Mouse (Mus musculus) cerebellum, adult 8-10 months (tissue): ENCODE measurements around the gene Hoxc8.

ENCODE experiments used
- DNase-seq: peaks from one replicate; pipeline ENCODE4 v3.0.0; 2022

Hoxc8 gene

DNA sequence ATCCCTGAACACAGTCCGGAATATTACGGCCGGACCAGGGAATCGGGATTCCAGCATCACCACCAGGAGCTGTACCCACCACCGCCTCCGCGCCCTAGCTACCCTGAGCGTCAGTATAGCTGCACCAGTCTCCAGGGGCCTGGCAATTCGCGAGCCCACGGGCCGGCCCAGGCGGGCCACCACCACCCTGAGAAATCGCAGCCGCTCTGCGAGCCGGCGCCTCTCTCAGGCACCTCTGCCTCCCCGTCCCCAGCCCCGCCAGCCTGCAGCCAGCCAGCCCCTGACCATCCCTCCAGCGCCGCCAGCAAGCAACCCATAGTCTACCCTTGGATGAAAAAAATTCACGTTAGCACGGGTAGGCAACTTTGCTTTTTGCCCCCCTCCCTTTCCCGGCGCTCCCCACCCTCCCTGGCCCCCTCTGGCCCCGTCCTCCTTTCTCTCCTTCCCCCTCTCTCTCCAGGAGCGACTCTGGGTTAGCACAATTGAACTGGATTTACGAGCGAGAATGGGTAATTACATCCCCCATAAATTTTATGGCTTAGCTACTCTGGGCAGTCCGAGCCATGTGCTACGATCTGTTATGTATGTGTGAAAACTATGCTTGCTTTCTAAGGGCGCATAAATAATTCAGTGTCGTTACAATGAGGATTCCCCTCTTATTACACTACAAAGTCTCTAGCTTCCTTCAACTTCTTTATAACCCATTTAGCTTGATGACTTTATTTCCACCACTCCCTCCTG is 44.6 kb downstream of the Hoxc8 start:
- DNase-seq = no peak

DNA sequence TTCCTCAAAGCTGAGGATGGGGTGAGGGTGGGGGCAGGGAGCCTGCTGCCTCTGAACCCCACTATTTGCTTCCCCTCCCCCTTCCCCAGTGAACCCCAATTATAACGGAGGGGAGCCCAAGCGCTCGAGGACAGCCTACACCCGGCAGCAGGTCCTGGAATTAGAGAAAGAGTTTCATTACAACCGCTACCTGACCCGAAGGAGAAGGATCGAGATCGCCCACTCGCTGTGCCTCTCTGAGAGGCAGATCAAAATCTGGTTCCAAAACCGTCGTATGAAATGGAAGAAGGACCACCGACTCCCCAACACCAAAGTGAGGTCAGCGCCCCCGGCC is 45.1 kb downstream of the Hoxc8 start:
- DNase-seq = no peak

DNA sequence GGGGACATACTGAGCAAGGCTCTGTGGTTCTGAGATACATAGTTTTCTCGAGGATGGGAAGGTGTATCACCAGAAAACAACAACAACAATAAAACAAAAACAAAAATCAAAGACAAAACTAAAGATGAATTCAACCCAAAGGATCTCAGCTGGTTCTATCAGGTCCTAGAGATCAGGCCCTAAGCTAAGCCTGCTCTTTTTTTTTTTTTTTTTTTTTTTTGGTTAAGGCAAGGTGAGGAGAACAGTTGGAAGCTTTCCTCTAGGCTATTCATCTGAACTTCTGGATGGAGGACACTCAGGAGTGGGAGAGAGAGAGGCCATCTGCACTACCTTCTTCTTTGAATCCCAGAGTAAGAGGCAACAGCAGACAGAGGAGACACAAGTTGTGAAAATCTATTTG is 47.2 kb downstream of the Hoxc8 start:
- no peak for DNase-seq

DNA sequence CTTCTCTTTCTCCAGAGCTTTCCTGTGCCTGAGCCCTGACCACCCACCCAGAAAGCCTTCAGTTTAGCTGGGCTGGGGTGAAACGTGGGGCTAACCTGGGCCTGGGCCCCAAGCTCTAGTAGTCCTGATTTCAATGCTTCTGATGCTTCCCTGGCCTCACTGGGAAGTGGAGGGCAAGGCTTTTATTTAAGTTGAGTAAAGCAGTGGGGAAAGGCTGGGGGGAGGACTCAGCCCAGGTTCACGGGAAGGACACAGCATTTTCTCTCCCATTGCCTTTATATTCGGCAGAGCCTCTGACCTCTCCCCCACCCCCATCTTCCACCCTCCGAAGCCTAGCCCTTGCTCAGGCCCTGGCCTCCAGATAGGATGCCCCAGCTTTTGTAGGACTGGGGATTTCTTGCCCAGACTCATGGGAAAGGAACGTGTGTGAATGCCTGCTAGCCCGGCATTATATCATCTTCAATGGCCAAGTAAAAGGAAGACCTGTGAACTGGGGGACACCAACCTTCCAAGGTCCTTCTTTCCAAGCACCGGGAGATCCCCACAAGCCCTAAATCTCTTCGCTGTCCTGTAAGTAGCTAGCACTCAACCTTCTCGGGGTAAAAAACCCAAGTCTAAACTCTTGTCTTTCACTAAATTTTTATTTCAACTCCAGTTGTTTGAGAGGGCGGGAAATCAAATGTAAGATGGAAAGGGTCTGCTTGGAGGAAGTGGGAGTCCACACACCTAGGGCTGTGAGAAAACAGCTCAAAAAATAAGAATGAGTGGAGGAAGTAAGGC is 48.5 kb downstream of the Hoxc8 start:
- DNase-seq = no peak

DNA sequence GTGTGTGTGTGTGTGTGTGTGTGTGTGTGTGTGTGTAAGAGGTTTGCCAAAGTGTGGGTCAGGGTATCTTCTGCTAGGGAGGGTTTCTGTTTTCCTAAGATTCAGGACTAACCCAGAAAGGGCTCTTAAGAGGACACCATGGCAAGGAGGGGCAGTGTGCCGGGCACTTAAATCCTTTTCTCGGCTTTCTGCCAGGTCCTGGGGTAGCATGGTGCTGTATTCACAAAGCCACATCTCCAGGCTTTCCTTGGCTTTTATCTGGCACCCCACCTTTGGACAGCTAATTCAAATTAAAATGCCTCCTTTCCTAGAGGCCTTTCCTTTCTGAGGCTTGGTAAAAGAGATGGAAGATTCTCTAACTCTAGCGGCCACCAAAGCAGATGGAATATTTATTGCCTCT is 49.2 kb downstream of the Hoxc8 start:
- DNase-seq = no peak

DNA sequence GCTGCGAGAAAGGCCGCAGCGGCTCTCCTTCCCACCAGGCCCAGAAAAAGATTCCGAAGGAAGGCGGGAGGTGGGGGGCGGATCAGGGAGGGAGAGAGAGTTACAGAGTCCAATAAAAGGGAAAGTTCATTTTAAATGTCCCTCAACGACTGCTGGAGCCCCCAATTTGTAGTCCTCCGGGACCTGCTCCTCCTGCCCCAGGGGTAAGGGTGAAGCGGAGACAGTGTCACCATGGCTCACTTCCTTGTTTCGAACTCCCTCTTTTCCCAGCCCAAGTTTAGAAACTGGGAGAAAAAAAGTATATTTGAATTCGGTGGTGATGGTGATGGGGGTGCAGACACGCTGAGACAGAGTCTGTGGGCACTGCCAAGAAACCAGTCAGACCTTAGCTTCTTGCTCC is 50.2 kb downstream of the Hoxc8 start:
- no peak for DNase-seq

DNA sequence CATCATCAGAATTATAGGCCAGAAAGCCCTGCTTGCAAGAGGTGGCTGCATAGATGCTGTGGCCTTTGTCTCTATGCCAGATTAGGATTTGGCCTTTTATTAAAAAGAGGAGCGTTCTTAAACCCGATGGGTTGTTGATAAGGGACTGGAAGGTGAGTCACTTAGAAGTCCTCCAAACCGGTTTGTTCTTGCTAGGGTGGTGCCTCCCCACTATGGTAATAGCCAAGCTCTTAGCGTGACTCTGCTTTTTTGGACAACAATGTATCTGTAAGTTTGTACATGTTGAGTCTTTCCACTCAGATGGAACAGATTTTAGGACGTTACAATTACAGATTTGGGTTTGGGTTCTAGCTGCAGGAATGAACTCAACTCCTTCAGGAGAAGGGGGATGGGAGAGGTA is 51.2 kb downstream of the Hoxc8 start:
- no peak for DNase-seq

DNA sequence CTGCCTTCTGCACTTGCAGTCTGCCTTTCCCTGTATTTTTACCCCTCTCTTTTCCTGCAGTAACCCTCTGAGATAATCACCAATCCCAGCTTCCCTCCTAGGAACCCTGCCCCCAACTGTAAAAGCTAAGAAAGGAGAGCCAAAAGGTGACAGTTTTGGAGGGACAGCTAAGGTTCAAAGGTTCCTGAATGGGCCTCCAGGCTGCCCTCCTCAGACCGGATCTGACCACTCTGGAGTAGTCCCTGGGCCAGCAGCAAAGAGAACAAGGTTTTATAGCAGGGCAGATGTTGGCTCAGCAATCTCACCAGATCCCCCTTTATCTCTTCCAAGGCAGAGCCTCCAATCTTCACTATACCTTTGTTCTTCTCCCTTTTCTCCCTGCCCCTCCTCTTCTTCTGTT is 51.8 kb downstream of the Hoxc8 start:
- no peak for DNase-seq
